ENCODE assay signal across 13 mouse cellular contexts in the genomic region with DNA sequence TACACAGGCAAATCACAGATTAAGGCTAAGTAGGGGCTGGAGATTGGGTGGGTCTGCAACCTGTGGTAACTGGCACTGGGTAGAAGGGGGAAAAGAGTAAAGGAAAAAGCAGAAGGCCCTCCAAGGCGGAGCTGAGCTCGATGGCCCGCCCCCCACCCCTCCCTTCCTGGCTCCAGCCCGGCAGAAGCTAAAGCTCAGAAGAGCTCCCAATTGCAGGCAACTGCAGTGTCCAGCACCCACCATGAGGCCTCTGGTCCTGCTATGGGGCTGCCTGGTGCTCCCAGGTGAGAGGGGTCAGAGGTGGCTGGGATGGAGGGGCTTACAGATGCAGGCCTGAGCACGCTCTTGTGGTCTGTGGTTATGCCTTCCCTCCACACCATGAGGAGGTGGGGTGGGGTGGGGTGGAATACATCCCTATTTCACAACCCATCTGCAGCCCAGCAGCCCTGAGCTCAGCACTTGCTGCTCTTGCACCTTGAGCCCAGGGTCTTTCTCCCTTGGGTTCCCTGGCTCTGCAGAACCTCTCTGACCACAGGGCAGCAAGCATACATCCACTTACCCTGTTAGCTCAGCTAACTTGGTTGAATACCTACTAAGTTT. TPM values are rescaled to one million over a fixed set of nuclear protein-coding genes. Genes with fewer than 3 reads are reported as not detected.
A peak's percentile ranks its signal among the peaks of the same experiment; 100 is the strongest.
DNase-seq lines count a peak whose midpoint lies in the region; ATAC-seq and TF ChIP-seq lines count a peak whose summit lies in the region.
"Had no signal": no experiment of that assay in that cellular context is flagged by ENCODE, and none has a peak within 500 bp of the region (broad histone marks: within the 10 kb centered on the region; RNA-seq: fewer than 3 reads in every experiment).

A gene (plus strand): TSS at position 160 of the 600 bp plus-strand sequence.

- no peak for TF ChIP-seq CTCF in heart, postnatal 0 days (IDR thresholded peaks at IDR 0.05; ENCODE audit: low read depth)

- H3K36me3 ChIP-seq in embryonic facial prominence, embryonic 13.5 days, result no peaks in the 10 kb centered on the region
- no peaks in the 10 kb centered on the region for H3K36me3 ChIP-seq in heart, postnatal 0 days (replicated peaks; ENCODE audit: control insufficient read depth, insufficient read depth, low read length)
- H3K36me3 ChIP-seq: forebrain, embryonic 10.5 days had no signal

- 59% methylated on average over 5 of the region's 5 CpGs for WGBS in embryonic facial prominence, embryonic 13.5 days
- WGBS in heart, postnatal 0 days, result 43% methylated on average over 5 of the region's 5 CpGs

- H3K4me3 ChIP-seq in embryonic facial prominence, embryonic 13.5 days, result no peak within 1 kb of the TSS
- H3K4me3 ChIP-seq in heart, postnatal 0 days (ENCODE audit: low read depth, low read length), result peak within 1 kb of the TSS; percentile 42
- H3K4me3 ChIP-seq: forebrain, embryonic 10.5 days had no signal

- no peak within 1 kb of the TSS for H3K9ac ChIP-seq in embryonic facial prominence, embryonic 13.5 days
- H3K9ac ChIP-seq in heart, postnatal 0 days (replicated peaks; ENCODE audit: low read depth, low read length), result 0 out of 2 replicates have a peak within 1 kb of the TSS, but pooled peaks have one; percentile 3

- H3K27me3 ChIP-seq in embryonic facial prominence, embryonic 13.5 days, result peaks cover 4% of the 10 kb centered on the region
- H3K27me3 ChIP-seq in heart, postnatal 0 days (ENCODE audit: control insufficient read depth, insufficient read depth, low read length), result no peaks in the 10 kb centered on the region

- no peak within 1 kb of the TSS for H3K27ac ChIP-seq in embryonic facial prominence, embryonic 13.5 days
- H3K27ac ChIP-seq in heart, postnatal 0 days (ENCODE audit: low read depth), result peak within 1 kb of the TSS; percentile 65; the same call in 1 of the 2 replicates
- H3K27ac ChIP-seq: forebrain, embryonic 10.5 days had no signal

- H3K9me3 ChIP-seq in embryonic facial prominence, embryonic 13.5 days, result peaks cover 10% of the 10 kb centered on the region; the same call in 1 of the 2 replicates
- no peaks in the 10 kb centered on the region for H3K9me3 ChIP-seq in heart, postnatal 0 days (replicated peaks; ENCODE audit: control insufficient read depth, low read length)

- no peak for ATAC-seq in embryonic facial prominence, embryonic 13.5 days (ENCODE audit: insufficient number of reproducible peaks, insufficient read depth, low FRiP score, low TSS enrichment, low read depth)
- no peak for ATAC-seq in heart, postnatal 0 days (ENCODE audit: insufficient read depth, low read depth)
- ATAC-seq: CD4-positive, CD25-positive, alpha-beta regulatory T cell, adult 4 months; intestine, embryonic 16.5 days had no signal

- H3K4me1 ChIP-seq in embryonic facial prominence, embryonic 13.5 days, result no peaks in the 10 kb centered on the region
- peaks cover 4% of the 10 kb centered on the region; the same call in 1 of the 2 replicates for H3K4me1 ChIP-seq in heart, postnatal 0 days (ENCODE audit: control insufficient read depth, insufficient read depth)

- TF ChIP-seq EP300 in heart, postnatal 0 days (IDR thresholded peaks at IDR 0.05; ENCODE audit: low read depth), result no peak

- peak; percentile 37 for DNase-seq in kidney, adult 18-20 months
- DNase-seq in kidney, postnatal 4 days, result no peak
- DNase-seq in adrenal gland, adult 18-20 months (ENCODE audit: low spot score in 2 of 2), result no peak
- no peak for DNase-seq in heart, postnatal 0 days (ENCODE audit: low spot score)
- no peak for DNase-seq in right cerebral cortex, postnatal 36 days (ENCODE audit: low spot score in 2 of 2)
- no peak for DNase-seq in cerebellum, adult 11 months
- no peak for DNase-seq in left cerebral cortex, adult 11 months (ENCODE audit: low spot score)
- DNase-seq: lung, postnatal 36 days; right cerebral cortex, postnatal 4 days had no signal

- H3K4me2 ChIP-seq in embryonic facial prominence, embryonic 13.5 days, result peak within 1 kb of the TSS; percentile 37; the same call in 1 of the 2 replicates
- H3K4me2 ChIP-seq in heart, postnatal 0 days (ENCODE audit: low read depth, low read length), result peak within 1 kb of the TSS; percentile 49

RNA-seq across cellular contexts. Expression of the gene that starts here (rescaled TPM):
- total RNA-seq in adrenal gland, adult 18-20 months (2021), result 10 to 100 TPM; 32.4 to 33.4 TPM
- polyA plus RNA-seq in embryonic facial prominence, embryonic 13.5 days (2015; fragmentation: Nextera tagmentation; extraction: Ambion mirVana), result 0.45 and 0.66 TPM in 2 replicates
- 23.0 and 79.5 TPM in 2 replicates for total RNA-seq in heart, postnatal 0 days (2014; rRNA removed; ENCODE audit: low replicate concordance)
- 22.9 and 24.0 TPM in 2 replicates for polyA plus RNA-seq in heart, postnatal 0 days (2015; fragmentation: Nextera tagmentation; extraction: Ambion mirVana)
- polyA plus RNA-seq: CD4-positive, CD25-positive, alpha-beta regulatory T cell, adult 4 months had no signal

Comparison
In these comparisons a context has a peak if more than half of its experiments do, and no peak if none do; other contexts are left out.
1. RNA of the gene that starts here (polyA plus RNA-seq): 22.9 to 24.0 TPM in heart, postnatal 0 days; 0.45 to 0.66 TPM in embryonic facial prominence, embryonic 13.5 days; every median in the first group is over 10 times any median in the second.